Mouse (Mus musculus): Measurements from ENCODE around the gene Pfn2. TPM values are rescaled to one million over a fixed set of nuclear protein-coding genes. Genes with fewer than 3 reads are reported as not detected.
"Not testable (repeated sequence)": the region's sequence is repeated elsewhere in the genome, so short reads cannot be mapped to it uniquely, and the experiment has no call there.

The Pfn2 gene
- polyA plus RNA-seq, 1 experiment from 2014 or later, result 293 TPM

- DNase-seq (ENCODE audit: low spot score) (no peak), ATAC-seq (ENCODE audit: insufficient read depth, low FRiP score, low TSS enrichment) (no peak)
- H3K4me3 ChIP-seq (ENCODE audit: low read depth, low read length), result no peak overlapping the region
- H3K36me3 ChIP-seq (ENCODE audit: control insufficient read depth, insufficient read depth, low read length), result no peaks in the 10 kb centered on the region
- no peak overlapping the region for H3K9ac ChIP-seq (ENCODE audit: low read length)
- no peaks in the 10 kb centered on the region for H3K9me3 ChIP-seq (ENCODE audit: control insufficient read depth, low read length)
- no peak overlapping the region for H3K4me2 ChIP-seq (ENCODE audit: low read depth)
- no peaks in the 10 kb centered on the region for H3K4me1 ChIP-seq (ENCODE audit: control insufficient read depth, insufficient read depth, low read length)
- no peak overlapping the region for H3K27ac ChIP-seq (ENCODE audit: low read depth, low read length)
- 93% methylated on average over 3 of the region's 3 CpGs for WGBS
- no peaks in the 10 kb centered on the region for H3K27me3 ChIP-seq (ENCODE audit: control insufficient read depth, insufficient read depth, low read length)
Measured at GRCm38 (mm10) chr3:57825866-57826265, 22.0 kb downstream of the Pfn2 start.

- Histone ChIP-seq H3K27ac (ENCODE audit: low read depth, low read length) (no peak overlapping the region), H3K4me2 (ENCODE audit: low read depth) (no peak overlapping the region), H3K9ac (ENCODE audit: low read length) (no peak overlapping the region), H3K4me3 (ENCODE audit: low read depth, low read length) (no peak overlapping the region), H3K36me3 (ENCODE audit: control insufficient read depth, insufficient read depth, low read length) (no peaks in the 10 kb centered on the region), H3K27me3 (ENCODE audit: control insufficient read depth, insufficient read depth, low read length) (no peaks in the 10 kb centered on the region), H3K4me1 (ENCODE audit: control insufficient read depth, insufficient read depth, low read length) (no peaks in the 10 kb centered on the region), H3K9me3 (ENCODE audit: control insufficient read depth, low read length) (no peaks in the 10 kb centered on the region)
- ATAC-seq (ENCODE audit: insufficient read depth, low FRiP score, low TSS enrichment) (no peak), DNase-seq (ENCODE audit: low spot score) (no peak)
- WGBS, result 86% methylated on average over 6 of the region's 6 CpGs
Measured at GRCm38 (mm10) chr3:57815447-57815846, 32.4 kb downstream of the Pfn2 start.

DNA sequence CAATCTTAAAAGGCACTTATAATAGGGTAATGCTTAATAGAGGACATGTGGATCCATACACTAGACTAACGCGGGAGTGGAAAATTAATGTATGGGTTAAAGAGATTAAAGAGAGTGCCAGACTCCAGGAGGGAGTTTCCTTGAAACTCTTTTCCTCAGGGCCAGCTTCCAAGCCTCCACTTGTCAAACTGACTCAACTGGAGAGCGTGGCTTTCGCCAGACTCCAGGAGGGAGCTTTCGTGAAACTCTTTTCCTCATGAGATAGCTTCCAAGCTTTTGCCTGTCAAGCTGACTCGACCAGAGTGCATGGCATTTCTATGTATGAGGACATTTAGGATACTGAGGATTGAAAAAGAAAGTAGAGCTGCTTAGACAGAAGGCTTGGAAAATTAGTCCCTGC lies 52.8 kb downstream of the Pfn2 start:
- H3K4me1 ChIP-seq (ENCODE audit: control insufficient read depth, insufficient read depth, low read length); H3K9me3 ChIP-seq (ENCODE audit: control insufficient read depth, low read length); H3K4me3 ChIP-seq (ENCODE audit: low read depth, low read length); H3K9ac ChIP-seq (ENCODE audit: low read length); H3K4me2 ChIP-seq (ENCODE audit: low read depth); H3K27me3 ChIP-seq (ENCODE audit: control insufficient read depth, insufficient read depth, low read length); H3K36me3 ChIP-seq (ENCODE audit: control insufficient read depth, insufficient read depth, low read length); ATAC-seq (ENCODE audit: insufficient read depth, low FRiP score, low TSS enrichment); H3K27ac ChIP-seq (ENCODE audit: low read depth, low read length); DNase-seq (ENCODE audit: low spot score): not testable (repeated sequence)
- WGBS, result 84% methylated on average over 6 of the region's 6 CpGs

Other genes starting within 250 kb of the Pfn2 start
- gene Commd2, start 196.4 kb downstream of the Pfn2 start, polyA plus RNA-seq (2014; fragmentation: Nextera tagmentation; extraction: Ambion mirVana), result 87.1 and 87.9 TPM in 2 replicates
- gene Ankub1, start 155.3 kb downstream of the Pfn2 start, polyA plus RNA-seq (2014; fragmentation: Nextera tagmentation; extraction: Ambion mirVana), result 0.08 TPM in 1 of 2 replicates, not detected in the other
- 55.3 and 56.1 TPM in 2 replicates for gene Rnf13, start 112.0 kb downstream of the Pfn2 start, polyA plus RNA-seq (2014; fragmentation: Nextera tagmentation; extraction: Ambion mirVana)

All from neural tube, embryonic 11.5 days (tissue).